Mouse (Mus musculus) layer of hippocampus, adult 9-10 months (tissue): ENCODE data around the gene Bpi.

ENCODE experiments used
- DNase-seq: peaks from one replicate; pipeline ENCODE4 v3.0.0; 2022; ENCODE audit warnings: low spot score

Gene Bpi

DNA sequence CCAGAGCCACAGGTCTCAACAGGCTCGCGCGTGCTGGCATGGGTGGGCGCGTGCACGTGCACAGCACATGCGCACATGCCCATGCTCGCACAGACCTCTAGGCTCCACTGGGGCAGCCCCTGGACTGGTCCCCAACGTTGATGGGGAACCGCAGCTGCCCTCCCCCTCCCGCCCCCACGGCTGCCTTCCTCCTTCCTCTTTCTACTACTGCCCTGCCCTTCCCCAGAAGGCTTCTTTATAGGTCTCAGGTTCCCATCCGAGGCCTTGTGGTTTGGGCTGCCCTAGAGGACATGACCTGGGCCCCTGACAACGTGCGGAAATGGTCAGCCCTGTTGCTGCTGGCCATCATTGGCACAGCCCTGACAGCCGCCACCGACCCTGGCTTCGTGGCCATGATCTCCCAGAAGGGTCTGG, at the start of gene Bpi:
Gene Bpi (plus strand): TSS at position 90 of the 414 bp plus-strand sequence.
- DNase-seq, result no peak

DNA sequence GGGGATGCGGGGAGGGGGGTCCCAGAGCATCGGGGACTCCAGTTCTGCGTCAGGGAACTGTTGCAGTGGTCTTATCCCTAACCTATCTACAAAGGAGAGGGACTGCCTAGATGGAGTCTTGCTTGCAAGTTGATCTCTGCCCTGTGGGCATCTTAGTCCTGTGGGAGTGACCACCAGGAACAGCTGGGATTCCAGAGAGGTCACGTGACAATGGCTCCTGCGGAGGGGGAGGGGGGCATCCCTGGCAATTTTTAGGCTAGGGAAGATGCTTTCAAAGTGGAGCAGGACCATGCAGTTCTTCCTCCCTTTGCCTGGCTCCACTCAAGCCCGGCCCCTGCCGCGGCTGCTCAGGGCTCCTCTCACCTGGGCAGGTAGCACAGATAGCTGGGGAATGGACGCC, 48.1 kb upstream of the Bpi start:
- DNase-seq, result no peak

DNA sequence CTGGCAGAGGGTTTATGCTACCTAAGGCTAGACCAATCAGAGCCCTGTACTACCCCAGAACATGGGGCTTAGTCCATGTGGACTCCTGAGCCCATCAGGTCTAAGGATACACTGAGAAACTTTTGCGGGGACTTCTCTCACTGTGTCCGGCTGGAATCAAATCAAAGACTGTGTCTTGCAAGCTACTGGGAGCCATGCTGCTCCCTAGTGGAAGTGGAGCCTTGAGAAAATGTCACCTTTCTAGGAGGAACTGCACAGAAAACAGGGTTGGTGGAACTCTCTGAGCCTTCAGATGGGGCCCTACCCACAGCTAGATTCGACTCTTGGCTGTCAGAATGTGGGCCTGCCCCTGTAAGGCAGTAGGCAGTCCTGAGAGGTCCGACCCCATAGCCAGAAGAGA, 47.4 kb upstream of the Bpi start:
- DNase-seq, result no peak

DNA sequence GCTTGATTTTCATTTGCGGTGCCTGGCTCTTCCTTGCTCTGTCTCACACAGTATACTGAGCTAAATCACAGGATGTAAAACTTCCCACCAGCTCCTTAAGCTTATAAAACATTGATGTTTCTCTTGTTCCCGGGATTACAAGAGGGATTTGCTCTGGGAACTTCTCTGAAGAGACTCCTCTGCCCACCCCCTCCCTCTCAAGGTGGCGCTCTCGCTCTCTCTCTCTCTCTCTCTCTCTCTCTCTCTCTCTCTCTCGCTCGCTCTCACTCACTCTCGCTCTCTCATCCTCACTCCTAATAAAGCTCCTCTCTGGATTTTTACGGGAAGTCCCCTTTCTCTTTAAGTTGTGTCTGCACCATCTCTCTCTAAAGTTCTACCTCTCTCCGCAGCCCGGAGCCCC, 46.9 kb upstream of the Bpi start:
- no peak for DNase-seq

DNA sequence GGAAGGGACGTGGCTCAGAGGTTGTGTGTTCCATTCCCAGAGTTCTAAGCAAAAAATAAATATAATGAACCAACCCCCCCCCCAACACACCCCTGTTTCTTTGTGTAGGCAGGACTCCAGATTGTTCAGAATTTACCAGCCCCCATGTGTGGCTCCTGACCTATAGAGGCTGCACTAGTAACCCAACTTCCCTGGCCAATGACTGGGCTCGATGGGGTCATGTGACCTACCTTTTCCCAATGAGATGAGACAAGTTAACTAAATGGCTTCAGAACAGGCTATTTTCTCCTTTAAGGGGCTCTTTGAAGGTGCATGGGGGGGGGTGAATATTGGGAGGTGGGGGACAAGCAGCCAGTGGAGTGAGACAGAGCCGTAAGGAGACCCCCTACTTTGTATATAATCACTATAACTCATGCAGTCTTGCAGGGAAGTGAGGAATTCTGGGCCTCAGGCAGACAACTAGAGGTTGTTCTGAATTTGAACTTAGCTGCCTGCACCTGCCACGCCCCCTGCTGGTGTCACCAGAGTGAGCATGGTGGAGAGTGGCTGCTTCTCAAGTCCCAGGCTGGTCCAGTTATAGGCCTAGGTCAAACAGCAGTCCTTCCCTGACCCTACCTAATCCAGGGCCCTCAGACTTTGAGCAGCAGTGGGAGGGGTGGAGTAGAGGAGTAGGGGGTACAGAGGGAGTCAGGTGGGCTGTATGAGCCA, 46.0 kb upstream of the Bpi start:
- DNase-seq, result no peak

DNA sequence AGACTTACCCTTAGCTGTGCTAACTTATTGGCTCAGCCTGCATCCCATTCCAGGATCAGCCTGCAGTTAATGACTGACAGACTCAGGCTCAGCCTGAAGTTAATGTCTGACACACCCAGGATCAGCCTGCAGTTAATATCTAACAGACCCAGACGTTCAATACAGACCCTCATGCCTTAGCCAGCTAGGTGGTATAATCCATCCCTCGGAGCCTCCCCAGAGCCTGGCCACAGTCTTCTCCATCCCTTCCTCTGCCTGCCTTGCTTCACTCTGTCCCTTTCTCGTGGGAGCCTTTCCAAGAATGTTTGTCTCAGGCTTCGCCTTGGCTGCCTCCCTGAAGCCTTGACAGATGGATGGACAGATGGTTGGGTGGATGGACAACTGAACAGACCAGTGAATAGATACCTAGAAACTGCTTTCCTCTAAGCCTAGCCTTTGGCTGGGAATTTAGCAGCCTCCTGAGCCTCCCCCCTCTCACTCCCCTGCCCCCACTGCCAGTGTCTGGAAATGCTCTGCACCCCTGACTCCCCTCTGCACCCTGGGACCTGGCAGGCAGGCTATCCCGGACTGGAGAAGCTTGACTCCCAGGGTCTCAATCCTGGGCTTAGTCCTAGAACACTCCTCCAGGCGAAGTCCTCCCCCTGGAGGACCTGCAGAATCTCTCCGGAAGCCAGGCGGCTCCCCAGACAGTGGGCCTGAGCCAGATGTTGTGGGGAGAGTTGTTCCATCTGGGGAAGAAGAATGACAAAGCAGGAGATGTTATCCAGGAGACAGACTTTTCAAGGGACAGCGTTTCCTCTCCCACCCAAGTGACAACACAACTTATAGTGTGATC, 42.4 kb upstream of the Bpi start:
- no peak for DNase-seq

DNA sequence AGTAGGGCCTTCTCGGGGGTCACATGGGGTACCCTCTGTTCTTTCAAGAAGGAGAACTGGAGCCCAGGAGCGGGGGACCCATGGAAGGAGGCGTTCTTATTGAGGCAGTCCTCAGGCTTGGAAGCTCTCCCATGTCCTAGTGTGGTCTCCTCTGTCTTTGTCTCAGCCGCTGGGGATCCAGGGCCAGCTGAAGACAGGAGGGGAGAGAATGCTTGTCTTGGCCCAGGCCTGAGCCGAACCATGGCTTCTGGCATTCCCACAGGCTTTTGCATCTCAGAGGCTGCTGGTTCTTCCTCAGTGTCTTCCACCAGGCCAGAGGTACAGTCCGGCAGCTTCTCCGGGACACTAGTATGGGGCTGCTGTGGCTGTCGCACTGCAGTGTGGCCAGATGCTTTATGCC, 41.4 kb upstream of the Bpi start:
- no peak for DNase-seq

DNA sequence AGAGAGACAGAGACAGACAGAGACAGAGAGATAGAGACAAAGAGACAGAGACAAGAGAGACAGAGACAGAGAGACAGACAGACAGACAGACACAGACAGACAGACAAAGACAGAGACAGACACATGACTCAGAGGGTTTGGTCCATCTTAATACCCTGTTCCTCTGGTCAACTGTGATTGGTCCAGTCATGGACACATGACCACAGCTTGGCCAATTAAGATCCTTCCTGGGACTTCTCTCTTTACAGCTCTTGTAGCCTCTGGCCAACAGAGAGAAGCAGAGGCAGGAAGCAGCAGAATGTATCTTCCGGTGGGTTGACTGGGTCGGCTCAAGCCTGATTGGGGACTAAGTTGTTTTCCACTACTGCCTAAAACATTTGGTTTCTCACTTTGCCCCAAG, 38.3 kb upstream of the Bpi start:
- DNase-seq, result no peak

DNA sequence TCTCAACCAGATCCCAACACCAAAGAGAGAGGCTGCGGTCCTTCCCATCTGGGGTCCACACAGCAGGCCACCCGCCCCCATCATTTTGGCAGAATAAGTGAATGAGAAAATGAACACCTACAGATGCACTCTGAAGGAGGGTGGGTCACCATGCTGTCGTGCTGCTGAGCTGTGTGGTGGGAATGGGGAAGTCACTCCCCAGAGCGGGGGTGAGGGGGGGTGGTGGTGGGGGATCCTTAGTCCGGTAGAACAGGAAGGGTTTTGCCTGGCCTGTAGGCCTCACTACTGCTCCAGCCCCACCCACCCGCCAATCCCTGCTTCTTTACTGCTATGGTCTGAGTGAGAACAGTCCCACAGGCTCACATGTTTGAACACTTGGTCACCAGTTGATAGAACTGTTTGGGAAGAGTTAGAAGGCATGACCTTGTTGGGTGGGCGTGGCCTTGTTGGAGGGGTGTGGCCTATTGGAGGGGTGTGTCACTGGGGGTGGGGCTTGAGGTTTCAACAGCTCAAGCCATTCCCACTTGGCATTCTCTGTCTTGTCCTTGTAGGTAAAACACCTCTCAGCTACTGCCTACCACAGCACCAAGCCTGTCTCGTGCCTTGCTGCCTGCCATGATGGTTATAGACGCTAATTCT, 36.3 kb upstream of the Bpi start:
- no peak for DNase-seq

DNA sequence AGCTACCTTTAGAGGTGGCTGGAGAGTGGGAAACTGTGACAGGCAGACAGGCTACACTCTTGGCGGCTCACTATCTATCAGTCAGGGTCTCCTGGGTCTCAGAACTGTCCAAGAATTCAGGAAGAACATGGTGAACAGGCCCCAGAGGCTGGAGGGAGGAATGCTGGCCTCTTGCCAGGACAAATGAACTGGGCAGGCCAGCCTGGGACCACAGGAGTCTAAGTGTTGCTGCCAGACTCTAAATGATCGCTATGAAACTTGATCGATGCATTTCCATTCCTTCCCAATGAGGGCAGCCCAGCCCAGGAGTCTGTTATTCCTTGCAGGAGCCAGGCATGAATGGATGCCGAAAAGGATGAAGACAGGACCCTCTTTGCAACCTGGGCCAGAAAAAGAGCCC, 35.2 kb upstream of the Bpi start:
- DNase-seq, result no peak

DNA sequence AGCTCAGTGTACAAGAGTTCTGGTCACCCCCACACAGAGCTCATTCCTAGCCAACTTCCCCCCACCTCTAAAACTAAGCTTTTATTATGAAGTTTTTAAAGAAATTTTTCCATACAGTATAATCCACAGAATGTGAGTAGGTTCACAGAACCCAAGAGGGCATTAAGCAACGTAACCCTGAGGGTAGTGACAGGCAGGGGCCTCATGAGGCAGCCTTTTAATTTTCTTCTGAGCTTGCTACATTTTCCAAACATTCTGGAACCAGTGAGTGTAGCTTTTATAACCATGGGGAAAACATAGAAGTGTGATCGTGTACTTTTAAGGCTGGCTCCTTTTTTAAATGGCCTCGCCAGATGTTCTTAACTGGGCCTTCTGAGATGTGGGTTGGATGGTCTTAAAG, 34.4 kb upstream of the Bpi start:
- DNase-seq, result no peak

DNA sequence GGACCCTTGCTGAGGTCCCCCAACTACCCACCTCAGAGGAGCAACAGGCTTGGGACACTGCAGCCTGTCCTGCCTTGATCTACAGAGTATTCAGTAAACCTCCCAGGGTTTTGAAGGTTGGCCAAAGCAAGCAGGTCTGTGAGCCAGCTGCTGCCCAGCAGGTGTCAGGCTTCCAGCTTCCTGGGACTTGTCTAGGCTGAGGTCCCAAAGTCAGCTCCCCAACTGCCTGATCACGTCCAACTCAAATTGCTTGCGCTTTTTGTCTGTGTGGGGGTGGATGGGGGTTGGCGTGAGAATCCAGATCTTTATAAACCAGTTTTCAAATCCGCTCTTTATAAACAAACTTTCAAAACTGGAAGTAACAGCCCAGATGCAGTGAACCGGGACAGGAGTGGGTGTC, 32.6 kb upstream of the Bpi start:
- DNase-seq, result no peak

DNA sequence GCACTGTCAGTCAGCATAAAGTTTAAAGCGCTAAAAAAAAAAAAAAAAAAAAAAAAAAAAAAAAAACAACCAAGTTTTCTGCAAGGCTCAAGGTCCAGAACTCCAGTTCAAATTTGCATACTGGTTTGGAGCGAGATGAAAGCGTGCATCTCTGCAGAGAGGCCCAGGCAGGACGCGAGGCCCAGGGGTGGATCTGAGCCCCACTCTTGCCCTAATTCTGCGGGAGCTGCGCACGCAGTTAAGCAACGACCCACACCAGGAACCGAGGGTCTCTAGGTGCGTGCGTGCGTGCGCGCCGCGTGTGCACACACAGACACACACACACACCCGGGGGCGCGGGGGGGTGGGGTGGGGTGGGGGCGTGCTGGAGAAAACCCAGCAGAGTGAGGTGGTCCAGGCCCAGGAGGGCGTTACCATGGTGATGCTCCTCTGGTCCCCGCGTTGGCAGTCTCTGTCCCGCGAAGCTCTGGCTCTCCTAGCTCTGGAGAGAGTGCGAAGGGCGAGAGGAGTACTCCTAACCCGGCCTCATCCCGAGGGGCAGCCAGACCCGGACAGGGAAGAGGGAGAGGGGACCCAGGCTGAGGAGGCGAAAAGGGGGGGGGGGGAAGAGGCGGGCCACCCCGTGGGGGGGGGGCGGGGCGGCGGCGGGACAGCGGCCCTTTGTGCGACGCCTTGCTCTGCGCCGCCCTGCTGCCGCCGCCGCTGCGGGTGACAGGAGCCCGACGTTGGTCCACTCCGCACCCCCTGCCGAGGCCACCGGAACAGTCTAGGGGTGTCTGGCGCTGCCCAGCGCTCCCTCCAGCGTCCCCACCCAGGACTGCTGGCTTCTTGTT, 29.0 kb upstream of the Bpi start, which contains the start of gene D630003M21Rik:
Gene D630003M21Rik (minus strand): TSS at position 553 of the 833 bp plus-strand sequence.
- DNase-seq, result no peak

DNA sequence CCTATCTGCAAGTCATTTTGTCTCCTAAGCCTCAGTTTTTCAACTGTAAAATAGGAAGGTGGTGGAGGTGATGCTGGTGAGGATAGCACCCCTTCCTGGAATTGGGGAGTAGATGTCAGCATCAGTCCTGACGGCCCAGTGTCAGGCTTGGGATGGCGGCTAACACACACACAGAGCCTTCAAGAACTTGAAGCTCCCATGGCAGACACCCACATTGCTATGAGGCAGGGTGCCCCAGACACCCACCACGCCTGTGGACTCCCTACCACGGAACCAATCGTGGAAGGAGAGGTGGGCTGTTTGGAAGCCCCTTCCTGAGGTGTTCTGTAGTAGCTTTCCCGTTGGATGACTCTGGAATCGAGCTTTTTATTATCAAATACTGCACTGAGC, 28.4 kb upstream of the Bpi start:
- no peak for DNase-seq

DNA sequence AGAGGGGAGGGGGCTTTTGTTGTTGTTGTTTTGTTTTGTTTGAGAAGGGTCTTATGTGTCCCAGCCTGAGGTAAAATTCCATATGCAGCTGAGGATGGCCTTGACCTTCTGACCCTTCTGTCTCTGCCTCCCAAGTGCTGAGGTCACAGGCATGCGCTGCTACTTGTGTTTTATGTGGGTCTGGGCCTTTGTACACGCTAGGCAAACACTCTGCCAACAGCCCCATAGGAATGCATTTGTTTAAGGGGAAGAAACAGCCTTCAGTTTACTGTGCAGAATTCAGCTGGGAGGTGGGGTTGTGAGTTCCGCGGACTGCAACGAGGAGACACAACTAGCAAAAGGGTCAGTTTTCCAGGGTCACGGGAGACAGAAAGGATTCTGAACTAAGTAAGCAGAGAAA, 27.3 kb upstream of the Bpi start:
- no peak for DNase-seq

DNA sequence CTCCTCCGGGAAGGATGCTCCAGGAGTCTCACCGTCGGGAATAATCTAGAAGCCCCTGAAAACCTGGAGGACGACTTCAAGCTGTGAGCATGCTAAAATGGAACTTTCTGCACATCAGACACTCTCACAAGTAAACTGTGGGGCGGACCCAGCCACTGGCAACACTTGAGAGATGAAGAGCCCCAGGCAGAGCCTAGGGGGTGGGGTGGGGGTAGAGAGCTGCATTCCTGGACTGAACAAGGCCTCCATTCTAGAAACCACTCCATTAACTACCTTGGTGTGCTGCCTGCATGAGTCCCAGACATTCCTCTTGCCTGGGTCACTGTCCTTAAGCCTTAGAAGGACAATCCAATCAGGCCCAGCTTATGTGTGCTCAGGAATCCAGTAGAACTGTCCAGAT, 26.8 kb upstream of the Bpi start:
- no peak for DNase-seq

DNA sequence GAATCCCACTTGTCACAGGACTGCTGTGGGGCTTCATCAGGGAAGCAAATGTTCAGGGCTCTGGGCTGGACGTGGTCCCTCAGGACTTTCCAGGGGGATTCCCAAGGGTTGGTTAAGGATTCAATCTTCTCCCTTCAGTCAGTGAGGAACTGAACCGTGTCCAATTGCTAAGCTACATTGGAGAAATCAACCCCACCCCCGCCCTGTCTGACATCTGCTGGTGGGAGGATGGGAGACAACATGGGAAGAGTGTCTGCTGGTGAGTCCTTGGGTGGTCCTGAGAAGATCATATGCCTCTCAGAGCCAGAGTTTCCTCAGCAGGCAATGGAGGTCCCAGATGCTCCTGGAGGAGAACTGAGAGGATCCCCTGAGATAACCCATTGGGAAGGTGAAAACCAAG, 25.5 kb upstream of the Bpi start:
- no peak for DNase-seq

DNA sequence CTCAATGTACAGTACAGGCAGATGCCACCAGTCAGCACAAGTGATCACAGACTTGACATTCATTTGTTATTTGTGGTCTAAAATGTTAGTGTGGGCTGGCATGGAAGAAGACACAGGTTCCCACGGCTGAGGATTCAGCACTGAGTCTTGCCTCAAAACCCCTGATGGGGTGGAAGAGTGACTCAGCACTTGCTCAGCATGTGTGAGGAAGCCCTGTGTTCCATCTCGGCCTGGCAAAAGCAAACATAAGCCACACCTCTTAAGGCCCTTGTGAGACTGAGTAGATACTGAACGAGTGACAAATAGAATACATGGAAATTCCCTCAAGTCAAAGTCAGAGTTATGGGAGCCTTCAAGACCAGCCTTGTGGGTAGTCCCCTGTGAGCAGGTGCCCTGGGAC, 24.8 kb upstream of the Bpi start:
- DNase-seq, result no peak

DNA sequence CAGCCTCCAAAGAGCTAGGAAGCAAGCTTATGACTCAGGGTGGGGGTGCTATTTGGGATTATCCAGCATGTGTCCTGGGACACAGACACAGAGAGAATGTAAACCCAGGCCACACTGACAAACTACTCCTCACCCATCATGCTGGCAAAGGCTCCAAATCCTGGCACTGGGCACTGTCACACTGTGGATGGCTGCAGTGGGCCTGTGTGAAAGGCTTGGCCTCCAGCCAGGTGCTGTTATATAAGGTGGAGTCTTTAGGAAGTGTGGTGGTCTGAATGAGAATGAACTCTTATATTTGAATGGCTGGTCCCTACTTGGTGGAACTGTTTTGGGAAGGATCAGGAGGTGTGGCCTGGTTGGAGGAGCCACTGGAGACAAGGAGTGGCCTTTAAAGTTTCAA, 21.2 kb upstream of the Bpi start:
- DNase-seq, result no peak

DNA sequence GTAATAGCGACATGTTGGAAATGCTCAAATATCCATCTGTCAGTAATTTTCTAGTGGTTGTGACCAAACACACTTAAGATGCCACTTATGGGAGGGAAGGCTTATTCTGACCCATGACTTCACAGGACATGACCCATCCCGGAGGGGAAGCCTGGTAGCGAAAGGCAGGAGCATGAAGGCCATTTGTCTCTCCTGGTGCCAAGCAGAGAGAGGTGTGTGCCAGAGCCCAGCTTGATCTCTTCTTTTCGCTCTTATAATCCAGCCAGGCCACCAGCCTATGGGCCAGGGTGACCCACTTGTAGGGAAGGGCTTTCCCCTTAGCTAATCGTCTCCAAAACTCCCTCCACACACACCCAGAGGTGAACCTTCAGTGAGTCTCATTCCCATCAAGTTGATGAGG, 19.8 kb upstream of the Bpi start:
- no peak for DNase-seq

DNA sequence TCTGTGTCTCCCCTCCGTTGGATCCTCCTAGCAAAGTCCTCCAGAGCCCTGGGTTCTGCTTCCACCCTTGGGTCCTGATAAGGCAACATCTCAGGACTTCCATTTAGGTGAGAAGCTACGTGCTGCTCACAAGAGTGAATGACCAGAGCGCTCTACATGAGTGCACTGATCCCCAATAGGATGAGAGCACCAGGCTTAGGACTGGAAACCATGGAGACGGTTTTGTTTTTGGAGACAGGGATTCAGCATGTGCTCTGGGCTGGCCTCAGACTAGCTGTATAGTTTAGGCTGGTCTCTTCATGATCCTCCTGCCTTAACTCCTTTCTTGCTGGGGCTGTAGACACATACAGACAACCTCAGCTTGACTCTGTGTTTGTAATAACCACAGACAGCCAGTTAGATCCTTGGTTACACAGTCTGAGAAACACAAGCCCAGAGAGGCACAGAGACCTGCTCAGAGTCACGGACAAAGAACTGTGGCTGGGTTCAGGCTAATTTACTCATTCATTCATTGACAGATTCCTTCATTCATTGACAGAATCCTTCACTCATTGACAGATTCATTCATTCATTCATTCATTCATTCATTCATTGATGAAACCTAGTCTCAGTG, 16.7 kb upstream of the Bpi start:
- DNase-seq, result no peak
